Mouse (Mus musculus) regulatory T cell (primary cell): ENCODE measurements around the gene Nr1h2.

Experiments used
- in situ Hi-C: fragments of 300-600 bp; cut with MboI, MseI; formaldehyde crosslinking; loops from one replicate; pipeline ENCODE4 v1.15.1; 2025; ENCODE audit warnings: high pct_unique_total_duplicates

Gene Nr1h2

DNA sequence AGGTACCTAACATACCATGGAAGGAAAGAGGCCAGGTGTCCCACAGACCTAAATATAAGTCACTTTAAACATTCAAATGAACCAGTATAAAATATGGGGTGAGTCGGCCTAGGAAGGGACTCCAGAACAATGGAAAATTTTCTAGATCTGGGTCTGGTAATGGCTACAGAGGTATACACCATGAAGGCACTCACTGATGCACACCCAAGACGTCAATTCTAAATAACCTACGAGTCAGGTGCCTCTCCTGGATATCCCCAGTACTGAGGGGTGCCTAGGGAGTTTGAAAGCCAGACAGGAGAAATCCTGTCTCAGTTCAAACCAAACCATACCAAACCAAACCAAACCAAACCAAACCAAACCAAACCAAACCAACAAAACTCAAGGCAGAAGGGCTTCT lies 23.2 kb downstream of the Nr1h2 start:
- in situ Hi-C loops = no loop called here

GRCm38 (mm10) chr7:44529518-44529917 lies 24.2 kb downstream of the Nr1h2 start:
- in situ Hi-C loops = no loop called here

GRCm38 (mm10) chr7:44527483-44528398 lies 26.0 kb downstream of the Nr1h2 start:
- in situ Hi-C loops = no loop called here

GRCm38 (mm10) chr7:44526414-44527154 lies 27.2 kb downstream of the Nr1h2 start:
- in situ Hi-C loops = no loop called here

DNA sequence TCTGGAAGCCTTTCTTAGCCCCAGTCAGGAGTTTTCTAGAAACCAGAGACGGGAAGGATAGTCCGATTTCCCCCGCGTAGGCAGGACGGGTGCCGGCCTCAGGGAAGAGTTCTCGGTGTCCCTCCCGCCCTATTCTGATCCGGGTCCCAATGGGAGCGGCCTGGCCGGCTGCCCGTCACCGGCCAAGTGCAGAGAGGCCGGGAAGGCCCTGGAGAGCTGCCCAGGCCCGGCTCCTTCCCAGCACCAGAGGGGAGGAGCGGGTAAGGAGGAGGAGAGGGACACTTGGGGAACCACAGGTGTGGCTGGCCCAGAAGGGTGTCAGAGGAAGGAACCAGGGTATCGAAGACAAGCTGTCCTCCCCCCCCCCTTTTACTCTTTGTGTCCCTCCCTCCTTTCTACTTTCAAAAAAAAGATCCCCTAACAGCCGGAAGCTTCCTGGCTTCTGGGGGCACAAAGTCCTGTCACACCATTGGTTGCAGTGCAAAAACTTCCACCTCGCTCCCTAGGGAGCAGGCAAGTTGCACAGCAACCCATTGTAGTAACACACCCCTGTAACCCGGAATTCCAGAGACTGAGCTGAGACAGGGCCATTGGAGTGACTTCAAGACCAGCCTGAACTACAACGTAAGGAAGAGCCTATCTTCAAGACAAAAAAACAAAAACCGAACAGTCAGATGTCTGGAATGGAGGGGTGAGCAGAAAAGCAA lies 28.5 kb downstream of the Nr1h2 start:
- in situ Hi-C loops = no loop called here

- in situ Hi-C loops = no loop called here
Observed at GRCm38 (mm10) chr7:44524502-44524901, 29.2 kb downstream of the Nr1h2 start, which contains the start of gene Mybpc2. Mybpc2 (minus strand) TSS chr7:44524656.

GRCm38 (mm10) chr7:44523056-44523455 lies 30.7 kb downstream of the Nr1h2 start:
- in situ Hi-C loops = no loop called here

- in situ Hi-C loops = no loop called here
Observed at GRCm38 (mm10) chr7:44521710-44522109, 32.0 kb downstream of the Nr1h2 start.

DNA sequence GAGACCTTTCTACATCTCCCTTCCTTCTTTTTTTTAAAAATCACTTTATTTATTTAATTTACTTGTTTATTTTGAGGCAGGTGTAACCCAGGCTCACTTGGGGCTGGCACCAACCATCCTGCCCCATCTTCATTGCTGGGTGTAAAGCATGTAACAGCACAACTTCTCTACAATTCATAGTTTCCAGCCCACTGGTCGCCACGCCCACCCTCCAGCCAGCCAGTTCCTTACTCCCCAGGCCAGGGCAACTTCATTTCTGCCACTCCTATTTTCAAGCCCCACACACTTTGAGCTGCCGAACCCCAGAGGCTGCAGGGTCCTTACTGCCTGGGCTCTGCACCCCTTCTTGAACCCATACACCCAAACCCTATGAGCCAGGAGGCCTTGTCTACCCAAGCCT lies 32.8 kb downstream of the Nr1h2 start:
- in situ Hi-C loops = no loop called here

- in situ Hi-C loops = no loop called here
Observed at GRCm38 (mm10) chr7:44519240-44519913, 34.4 kb downstream of the Nr1h2 start.

DNA sequence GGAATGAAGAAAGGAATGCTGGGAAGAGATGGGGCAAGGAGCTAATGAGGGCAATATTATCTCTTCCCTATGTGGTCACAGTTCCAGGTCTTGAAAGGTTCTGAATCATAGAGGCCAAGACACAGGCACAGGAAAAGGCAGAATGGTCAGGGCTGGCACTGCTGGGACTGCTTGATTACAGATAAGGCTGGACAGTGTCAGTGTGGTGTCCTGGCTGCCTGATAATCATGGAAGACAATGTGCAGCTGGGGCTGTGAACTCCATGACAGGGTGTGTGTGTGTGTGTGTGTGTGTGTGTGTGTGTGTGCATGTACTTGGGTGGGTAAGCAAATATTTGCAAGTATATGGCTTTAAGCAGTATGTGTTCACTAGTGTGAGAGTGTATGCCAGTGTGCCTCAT lies 46.3 kb downstream of the Nr1h2 start:
- in situ Hi-C loops = no loop called here

DNA sequence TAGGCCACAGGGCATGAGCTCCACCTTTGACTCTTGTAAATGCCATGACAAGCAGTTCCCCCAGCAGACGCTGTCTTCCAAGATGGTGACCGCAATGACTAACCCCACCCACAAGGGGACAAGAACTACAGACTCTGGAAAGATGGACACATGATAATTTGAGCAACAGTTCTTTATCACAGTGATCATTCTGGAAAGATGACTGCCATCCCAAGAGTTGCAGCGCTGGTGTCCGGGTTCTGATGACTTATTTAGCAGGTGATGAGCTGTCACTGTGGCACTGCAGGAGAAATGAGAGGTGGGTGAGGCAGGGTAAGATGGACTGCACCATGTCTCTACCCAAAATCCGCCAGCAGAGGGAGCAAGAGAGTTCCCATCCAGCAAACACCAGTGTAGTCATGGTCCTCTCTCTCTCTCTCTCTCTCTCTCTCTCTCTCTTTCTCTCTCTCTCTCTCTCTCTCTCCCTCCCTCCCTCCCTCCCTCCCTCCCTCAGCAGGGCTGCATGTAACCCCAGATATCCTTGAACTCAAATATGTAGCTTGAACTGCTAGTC lies 52.1 kb downstream of the Nr1h2 start:
- in situ Hi-C loops = no loop called here

DNA sequence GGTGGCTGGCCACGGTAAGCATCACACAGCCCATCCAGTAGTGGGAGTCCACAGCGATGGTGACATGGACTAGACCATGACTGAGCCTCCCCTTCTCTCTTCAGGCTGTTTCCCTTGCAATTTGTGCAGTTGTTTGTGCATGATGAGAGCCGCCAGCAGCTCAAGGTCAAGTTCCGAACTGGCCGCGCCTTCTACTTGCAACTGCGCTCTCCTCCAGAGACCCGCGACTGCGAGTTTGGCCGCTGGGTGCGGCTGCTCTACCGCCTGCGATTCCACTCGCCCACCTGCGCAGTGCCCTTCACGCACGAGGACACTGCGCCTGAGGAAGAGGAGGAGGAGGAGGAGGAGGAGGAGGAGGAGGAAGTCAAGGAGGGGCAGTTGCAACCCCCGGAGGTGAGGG lies 53.7 kb downstream of the Nr1h2 start:
- in situ Hi-C loops = no loop called here
